Mouse (Mus musculus) heart, postnatal 0 days (tissue): ENCODE data around the gene Kmt2e. TPM values are rescaled to one million over a fixed set of nuclear protein-coding genes. Genes with fewer than 3 reads are reported as not detected.

Source experiments
- ATAC-seq: fragments of 200-750 bp; cut with Nextera tagmentation; 2 replicates; pipeline ENCODE4 v1.8.0; 2017; ENCODE audit warnings: low read depth, moderate number of reproducible peaks, moderate library complexity; ENCODE audit not compliant: insufficient read depth
- DNase-seq: peaks from one replicate; pipeline ENCODE4 v3.0.0-alpha.2; 2016; ENCODE audit warnings: low spot score
- H3K27ac ChIP-seq: fragments of 300-500 bp; sonication (generic); 2 replicates; pipeline ENCODE4 v1.5.1; 2014; ENCODE audit warnings: low read depth, mild to moderate bottlenecking
- H3K27me3 ChIP-seq: fragments of 300-500 bp; sonication (generic); 2 replicates; pipeline ENCODE4 v1.6.1; 2014; ENCODE audit warnings: low read length, mixed read lengths; ENCODE audit not compliant: control insufficient read depth, insufficient read depth
- H3K36me3 ChIP-seq: fragments of 300-500 bp; sonication (generic); replicated peaks from 2 replicates; pipeline ENCODE4 v1.6.1; 2014; ENCODE audit warnings: low read length, mixed read lengths; ENCODE audit not compliant: control insufficient read depth, insufficient read depth
- H3K4me1 ChIP-seq: fragments of 300-500 bp; sonication (generic); 2 replicates; pipeline ENCODE4 v1.6.1; 2014; ENCODE audit warnings: antibody characterized with exemption; ENCODE audit not compliant: control insufficient read depth, insufficient read depth
- H3K4me2 ChIP-seq: fragments of 300-500 bp; sonication (generic); 2 replicates; pipeline ENCODE4 v1.6.1; 2014; ENCODE audit warnings: low read depth, mild to moderate bottlenecking, low read length, moderate library complexity
- H3K4me3 ChIP-seq: fragments of 300-500 bp; sonication (generic); 2 replicates; pipeline ENCODE4 v1.5.1; 2014; ENCODE audit warnings: low read depth, low read length
- H3K9ac ChIP-seq: fragments of 300-500 bp; sonication (generic); replicated peaks from 2 replicates; pipeline ENCODE4 v1.6.1; 2014; ENCODE audit warnings: low read depth, low read length, mixed read lengths
- H3K9me3 ChIP-seq: fragments of 300-500 bp; sonication (generic); replicated peaks from 2 replicates; pipeline ENCODE4 v1.6.1; 2016; ENCODE audit warnings: low read length; ENCODE audit not compliant: control insufficient read depth
- CTCF ChIP-seq: IDR thresholded peaks from 2 replicates; pipeline ENCODE4 v1.5.1; 2016; ENCODE audit warnings: antibody characterized with exemption, control low read depth, low read depth
- EP300 ChIP-seq: IDR thresholded peaks from 2 replicates; pipeline ENCODE4 v1.6.1; 2016; ENCODE audit warnings: antibody characterized with exemption, low read depth
- WGBS: fragments of 180-500 bp; shearing (Covaris S2); extraction: QIAGEN DNeasy Blood & Tissue Kit; methylation state at CpG from one replicate; pipeline ENCODE4 v1.1.7; 2014; 5-methylcytosine and 5-hydroxymethylcytosine counted together
- polyA plus RNA-seq: library from polyadenylated mRNA; unstranded; fragments of >200 nt; fragmentation: Nextera tagmentation; extraction: Ambion mirVana; gene quantifications from 2 replicates; pipeline ENCODE4 v1.2.1, GENCODE M21; 2015
- total RNA-seq: library from RNA; depleted of rRNA; stranded (reverse); fragments of >200 nt; gene quantifications from 2 replicates; pipeline ENCODE4 v1.2.3, GENCODE M21; 2014; ENCODE audit warnings: low replicate concordance

Kmt2e gene
- total and polyA plus RNA-seq, 2 experiments from 2014 or later: 34.5 to 55.0 TPM

DNA sequence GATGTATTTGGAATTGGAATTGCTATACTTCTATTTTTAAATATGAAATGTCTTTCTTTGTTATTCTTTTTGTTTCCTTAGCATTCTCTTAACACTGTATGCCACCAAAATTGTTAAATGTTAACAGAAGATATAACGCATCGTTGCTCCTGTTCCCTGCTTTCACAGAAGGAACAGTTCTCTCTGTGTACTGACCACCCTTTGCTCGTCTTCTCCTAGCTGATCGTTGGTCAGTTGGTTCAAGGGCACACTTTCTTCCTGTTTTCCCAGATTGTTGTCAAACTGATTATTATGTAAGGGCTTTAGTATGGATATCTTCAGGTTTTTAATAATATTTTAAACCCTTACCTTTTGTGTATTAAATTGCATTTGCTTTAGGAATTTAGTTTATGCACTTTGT is 32.3 kb downstream of the Kmt2e start:
- peaks cover 57% of the 10 kb centered on the region for H3K36me3 ChIP-seq
- no peak for DNase-seq
- WGBS: 86% methylated on average over 4 of the region's 4 CpGs

DNA sequence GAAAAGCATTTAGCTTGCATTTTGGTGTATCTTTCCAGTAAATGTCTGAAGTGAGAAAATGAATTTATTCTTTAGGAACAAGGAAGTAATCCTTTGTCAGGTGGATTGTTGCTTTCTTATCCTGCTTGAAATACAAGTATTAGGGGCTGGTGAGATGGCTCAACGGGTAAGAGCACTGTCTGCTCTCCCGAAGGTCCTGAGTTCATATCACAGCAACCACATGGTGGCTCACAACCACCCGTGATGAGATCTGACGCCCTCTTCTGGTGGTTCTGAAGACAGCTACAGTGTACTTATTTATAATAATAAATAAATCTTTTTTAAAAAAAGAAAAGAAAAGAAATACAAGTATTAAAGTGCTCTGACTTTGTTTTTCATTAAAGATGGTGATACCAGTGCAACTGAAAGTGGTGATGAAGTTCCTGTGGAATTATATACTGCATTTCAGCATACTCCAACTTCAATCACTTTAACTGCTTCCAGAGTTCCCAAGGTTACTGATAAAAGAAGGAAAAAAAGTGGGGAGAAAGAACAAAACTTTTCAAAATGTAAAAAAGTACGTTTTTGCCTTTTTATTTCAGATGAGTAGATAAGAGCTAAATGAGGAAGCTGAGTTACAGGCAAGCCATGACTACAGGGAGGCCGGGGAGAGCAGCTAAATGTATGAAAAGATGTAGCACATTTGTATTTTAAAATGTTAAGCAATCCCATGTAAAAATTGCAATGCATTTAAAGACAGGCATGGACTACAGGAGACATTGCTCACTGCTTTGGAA is 39.0 kb downstream of the Kmt2e start:
- no peak overlapping the region for H3K27ac ChIP-seq
- DNase-seq: no peak
- no peaks in the 10 kb centered on the region for H3K4me1 ChIP-seq
- no peak overlapping the region for H3K4me3 ChIP-seq
- TF ChIP-seq CTCF (peak; percentile 36), EP300 (no peak)
- H3K9ac ChIP-seq: no peak overlapping the region
- no peaks in the 10 kb centered on the region for H3K27me3 ChIP-seq
- 72% methylated on average over 6 of the region's 6 CpGs for WGBS
- H3K9me3 ChIP-seq: no peaks in the 10 kb centered on the region
- no peak for ATAC-seq
- H3K36me3 ChIP-seq: peaks cover 49% of the 10 kb centered on the region
- H3K4me2 ChIP-seq: no peak overlapping the region

More for the DNA sequence above, 32.3 kb downstream of the Kmt2e start:
- H3K27ac ChIP-seq: no peak overlapping the region
- no peaks in the 10 kb centered on the region for H3K9me3 ChIP-seq
- H3K4me1 ChIP-seq: no peaks in the 10 kb centered on the region
- no peak overlapping the region for H3K4me2 ChIP-seq
- no peak for ATAC-seq
- H3K4me3 ChIP-seq: no peak overlapping the region
- no peaks in the 10 kb centered on the region for H3K27me3 ChIP-seq
- no peak overlapping the region for H3K9ac ChIP-seq
- TF ChIP-seq EP300 (no peak), CTCF (no peak)

DNA sequence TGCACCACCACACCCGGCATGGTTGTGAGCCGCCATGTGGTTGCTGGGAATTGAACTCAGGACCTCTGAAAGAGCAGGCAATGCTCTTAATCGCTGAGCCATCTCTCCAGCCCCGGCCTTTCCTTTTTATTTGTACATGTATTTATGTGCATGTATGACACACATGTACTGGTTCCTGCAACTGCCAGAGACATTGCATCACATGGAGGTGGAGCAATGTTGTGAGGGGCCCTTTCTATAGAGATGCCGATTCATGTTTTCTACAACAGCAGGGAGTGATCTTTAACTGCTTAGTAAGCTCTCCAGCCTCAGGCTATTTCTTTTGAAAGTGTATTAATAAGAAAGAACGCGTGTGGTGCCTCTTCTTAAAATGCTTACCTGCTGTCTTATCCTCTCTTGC is 49.6 kb downstream of the Kmt2e start:
- no peak overlapping the region for H3K27ac ChIP-seq
- H3K36me3 ChIP-seq: peaks cover 86% of the 10 kb centered on the region
- H3K9me3 ChIP-seq: no peaks in the 10 kb centered on the region
- 89% methylated on average over 7 of the region's 7 CpGs for WGBS
- TF ChIP-seq EP300: no peak
- TF ChIP-seq CTCF: no peak
- H3K27me3 ChIP-seq: no peaks in the 10 kb centered on the region
- H3K4me3 ChIP-seq: no peak overlapping the region
- DNase-seq: no peak
- no peaks in the 10 kb centered on the region for H3K4me1 ChIP-seq
- no peak overlapping the region for H3K4me2 ChIP-seq
- H3K9ac ChIP-seq: no peak overlapping the region
- no peak for ATAC-seq

DNA sequence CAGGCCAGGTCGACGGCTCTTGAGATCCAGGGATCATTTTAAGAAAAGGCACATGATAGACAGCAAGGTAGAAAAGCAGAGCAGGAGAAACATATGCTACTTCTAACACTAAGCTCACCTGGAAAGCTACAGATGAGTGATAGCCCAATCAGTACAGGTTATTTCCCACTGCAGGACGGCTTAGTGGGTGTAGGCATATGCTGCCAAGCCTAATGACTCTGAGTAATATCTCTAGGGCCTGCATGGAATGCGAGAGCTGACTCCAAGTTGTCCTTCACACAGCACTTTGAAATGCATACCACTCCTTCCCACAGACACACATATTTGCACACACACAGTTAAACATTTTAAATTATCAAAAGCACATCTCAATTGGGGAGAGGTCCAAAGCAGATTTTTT is 55.0 kb downstream of the Kmt2e start:
- WGBS: 49% methylated on average over 4 of the region's 4 CpGs

DNA sequence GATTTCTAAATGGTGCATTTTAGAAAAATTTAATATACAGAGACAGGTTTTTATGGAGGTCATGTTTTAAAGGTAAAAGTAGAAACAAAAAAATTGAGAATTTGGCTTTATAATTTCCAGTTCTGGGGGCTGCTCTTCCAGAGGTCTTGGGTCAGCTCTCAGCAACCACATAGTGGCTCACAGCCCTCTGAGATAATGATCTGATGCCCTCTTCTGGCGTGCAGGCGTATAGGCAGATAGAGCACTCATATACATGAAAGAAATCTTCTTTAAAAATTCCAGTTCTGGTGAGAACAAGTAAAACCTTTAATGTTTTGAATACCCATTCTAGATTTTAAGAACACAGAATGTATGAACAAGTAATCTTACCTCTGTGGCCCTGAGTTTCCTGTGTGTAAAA is 56.6 kb downstream of the Kmt2e start:
- 51% methylated on average over 2 of the region's 2 CpGs for WGBS
- H3K9ac ChIP-seq: no peak overlapping the region
- H3K4me3 ChIP-seq: no peak overlapping the region
- no peaks in the 10 kb centered on the region for H3K9me3 ChIP-seq
- no peak overlapping the region for H3K27ac ChIP-seq
- peaks cover 87% of the 10 kb centered on the region for H3K36me3 ChIP-seq
- H3K4me1 ChIP-seq: no peaks in the 10 kb centered on the region
- DNase-seq (no peak), ATAC-seq (no peak)
- no peak for TF ChIP-seq EP300
- TF ChIP-seq CTCF: peak; percentile 36
- H3K27me3 ChIP-seq: no peaks in the 10 kb centered on the region
- no peak overlapping the region for H3K4me2 ChIP-seq

More for the DNA sequence above, 55.0 kb downstream of the Kmt2e start:
- no peak overlapping the region for H3K4me3 ChIP-seq
- DNase-seq: no peak
- no peak for TF ChIP-seq EP300
- no peak for TF ChIP-seq CTCF
- H3K4me2 ChIP-seq: no peak overlapping the region
- H3K4me1 ChIP-seq: no peaks in the 10 kb centered on the region
- peaks cover 90% of the 10 kb centered on the region for H3K36me3 ChIP-seq
- peak overlapping the region; percentile 53 for H3K27ac ChIP-seq
- peak; percentile 60; the same call in 1 of the 2 replicates for ATAC-seq
- H3K27me3 ChIP-seq: no peaks in the 10 kb centered on the region
- no peak overlapping the region for H3K9ac ChIP-seq
- H3K9me3 ChIP-seq: no peaks in the 10 kb centered on the region

DNA sequence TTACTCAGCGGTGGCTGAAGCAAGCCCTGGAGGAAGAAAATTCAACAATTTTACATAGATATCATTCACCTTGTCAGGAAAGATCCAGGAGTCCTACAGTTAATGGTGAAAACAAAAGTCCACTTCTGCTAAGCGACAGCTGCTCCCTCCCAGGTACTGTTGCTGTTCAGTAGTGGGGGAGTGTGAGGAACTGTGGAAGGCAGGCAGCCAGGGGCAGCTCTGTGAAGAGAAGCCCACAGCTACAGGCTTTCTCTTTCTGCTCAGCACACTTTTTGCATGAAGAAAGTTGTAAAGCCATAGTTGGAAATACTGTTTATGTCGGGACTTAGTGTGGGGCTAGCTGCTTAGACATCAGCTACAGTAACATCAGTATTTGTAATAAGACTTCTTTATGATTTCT is 62.2 kb downstream of the Kmt2e start:
- WGBS: 80% methylated on average over 3 of the region's 3 CpGs
- DNase-seq (no peak), ATAC-seq (no peak)
- Histone ChIP-seq H3K4me2 (no peak overlapping the region), H3K9ac (no peak overlapping the region), H3K36me3 (peaks cover 85% of the 10 kb centered on the region), H3K9me3 (no peaks in the 10 kb centered on the region), H3K27me3 (no peaks in the 10 kb centered on the region), H3K4me3 (no peak overlapping the region), H3K4me1 (no peaks in the 10 kb centered on the region), H3K27ac (no peak overlapping the region)
- TF ChIP-seq EP300 (no peak), CTCF (no peak)
